Mouse (Mus musculus): ENCODE measurements around the gene Olfr1086. TPM values are rescaled to one million over a fixed set of nuclear protein-coding genes. Genes with fewer than 3 reads are reported as not detected.

The Olfr1086 gene
- polyA plus RNA-seq (2012; rRNA removed), result not detected in 2 replicates

GRCm38 (mm10) chr2:86679992-86680391 is at the start of gene Olfr1086:
Olfr1086 (minus strand) TSS chr2:86680092.

GRCm38 (mm10) chr2:86698295-86698694 is 18.4 kb upstream of the Olfr1086 start, which contains the start of gene Olfr1087:
Olfr1087 (minus strand) TSS chr2:86698395.

GRCm38 (mm10) chr2:86661919-86662318 is 18.0 kb downstream of the Olfr1086 start, which contains the start of gene Olfr1085:
Olfr1085 (minus strand) TSS chr2:86662019.

GRCm38 (mm10) chr2:86639625-86640024 is 40.3 kb downstream of the Olfr1086 start, which contains the start of gene Olfr1084:
Olfr1084 (minus strand) TSS chr2:86639725.

Other genes with a start within 250 kb of the Olfr1086 start
- not detected in 2 replicates for gene Olfr1065, start 229.5 kb downstream of the Olfr1086 start, polyA plus RNA-seq (2012; rRNA removed)
- not detected in 2 replicates for gene Olfr1066, start 223.8 kb downstream of the Olfr1086 start, polyA plus RNA-seq (2012; rRNA removed)
- gene Olfr228, start 192.7 kb downstream of the Olfr1086 start, polyA plus RNA-seq (2012; rRNA removed), result not detected in 2 replicates
- gene Olfr1076, start 171.6 kb downstream of the Olfr1086 start, polyA plus RNA-seq (2012; rRNA removed), result not detected in 2 replicates
- not detected in 2 replicates for gene Olfr1079, start 137.6 kb downstream of the Olfr1086 start, polyA plus RNA-seq (2012; rRNA removed)
- not detected in 2 replicates for gene Olfr1080, start 121.9 kb downstream of the Olfr1086 start, polyA plus RNA-seq (2012; rRNA removed)
- not detected in 2 replicates for gene Olfr1082, start 81.1 kb downstream of the Olfr1086 start, polyA plus RNA-seq (2012; rRNA removed)
- not detected in 2 replicates for gene Olfr1084, start 40.4 kb downstream of the Olfr1086 start, polyA plus RNA-seq (2012; rRNA removed)
- gene Olfr1085, start 18.1 kb downstream of the Olfr1086 start, polyA plus RNA-seq (2012; rRNA removed), result not detected in 2 replicates
- not detected in 2 replicates for gene Olfr1087, start 18.3 kb upstream of the Olfr1086 start, polyA plus RNA-seq (2012; rRNA removed)
- not detected in 2 replicates for gene Olfr1089, start 53.6 kb upstream of the Olfr1086 start, polyA plus RNA-seq (2012; rRNA removed)
- gene Olfr1090, start 78.9 kb upstream of the Olfr1086 start, polyA plus RNA-seq (2012; rRNA removed), result not detected in 2 replicates
- gene Olfr1093, start 102.4 kb upstream of the Olfr1086 start, polyA plus RNA-seq (2012; rRNA removed), result not detected in 2 replicates
- not detected in 2 replicates for gene Olfr141, start 129.9 kb upstream of the Olfr1086 start, polyA plus RNA-seq (2012; rRNA removed)
- not detected in 2 replicates for gene Olfr1094, start 144.6 kb upstream of the Olfr1086 start, polyA plus RNA-seq (2012; rRNA removed)
- gene Olfr1095, start 171.6 kb upstream of the Olfr1086 start, polyA plus RNA-seq (2012; rRNA removed), result not detected in 2 replicates
- not detected in 2 replicates for gene Gm13723, start 194.7 kb upstream of the Olfr1086 start, polyA plus RNA-seq (2012; rRNA removed)
- not detected in 2 replicates for gene Olfr1097, start 212.1 kb upstream of the Olfr1086 start, polyA plus RNA-seq (2012; rRNA removed)
- gene Olfr1098, start 244.5 kb upstream of the Olfr1086 start, polyA plus RNA-seq (2012; rRNA removed), result not detected in 2 replicates